Mouse (Mus musculus) Patski (cell line): ENCODE results near the gene Aasdh. TPM values are rescaled to one million over a fixed set of nuclear protein-coding genes. Genes with fewer than 3 reads are reported as not detected.

Source experiments
- ATAC-seq: fragments of 100-300 bp; one replicate; pipeline ENCODE4 v1.8.0; 2021
- CTCF ChIA-PET: fragments of 350-600 bp; sonication (Branson Sonifier 250); formaldehyde crosslinking; loops from one replicate; lab custom pipeline; 2022; ENCODE audit warnings: inconsistent platforms; lab: Charles Lee
- POLR2A ChIA-PET: fragments of 350-600 bp; sonication (Branson Sonifier 250); formaldehyde crosslinking; loops from one replicate; lab custom pipeline; 2022; ENCODE audit warnings: antibody characterized with exemption, inconsistent platforms; lab: Charles Lee
- DNase-seq: peaks from one replicate; pipeline ENCODE4 v3.0.0-alpha.2; 2011; ENCODE audit warnings: low read depth, low spot score
- H3K27me3 ChIP-seq: fragments of 371-371 bp; one replicate; pipeline ENCODE4 v1.5.1; 2021
- CTCF ChIP-seq: fragments of 100-300 bp; IDR thresholded peaks from one replicate; pipeline ENCODE4 v1.5.1; 2021
- in situ Hi-C: fragments of 300-500 bp; cut with MboI; formaldehyde crosslinking; loops from 3 replicates; pipeline ENCODE4 v1.11.1; 2018; ENCODE audit warnings: low pct_unique_long_range_greater_than_20kb, mixed read lengths
- polyA plus RNA-seq: library from polyadenylated mRNA; unstranded; gene quantifications from one replicate; pipeline ENCODE4 v1.2.3, GENCODE M21; 2021

The Aasdh gene
- polyA plus RNA-seq, 1 experiment from 2014 or later, result 17.1 TPM

DNA sequence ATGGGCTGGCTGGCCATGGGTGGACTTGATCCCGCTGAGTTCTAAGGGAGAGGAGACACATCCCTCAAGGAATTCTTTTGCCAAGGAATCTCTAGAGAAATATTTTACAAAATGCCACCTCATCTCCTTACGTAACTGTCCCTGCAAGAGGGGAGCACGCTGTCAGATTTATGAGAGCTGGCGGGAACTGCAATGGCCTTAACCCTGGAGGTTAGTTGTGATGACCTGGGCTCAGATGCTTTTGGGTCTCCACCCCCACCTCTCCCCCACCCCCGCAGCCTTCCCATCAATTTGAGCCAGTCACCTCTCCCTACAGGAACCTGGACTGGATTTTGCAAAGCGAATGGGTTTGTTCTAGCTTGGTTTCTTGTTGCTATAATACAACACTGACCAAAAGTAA lies 58.2 kb downstream of the Aasdh start:
- TF ChIP-seq CTCF, result no peak
- ChIA-PET CTCF (interaction anchor here (1.0 to 1.8 kb wide), 2 partner anchors 83 to 279 kb away, joined by 3 to 4 read pairs; no protein-coding TSS in a partner anchor), POLR2A (no interaction called here)
- ATAC-seq, result no peak
- no peaks in the 10 kb centered on the region for H3K27me3 ChIP-seq
- in situ Hi-C loops, result no loop called here
- DNase-seq, result no peak

DNA sequence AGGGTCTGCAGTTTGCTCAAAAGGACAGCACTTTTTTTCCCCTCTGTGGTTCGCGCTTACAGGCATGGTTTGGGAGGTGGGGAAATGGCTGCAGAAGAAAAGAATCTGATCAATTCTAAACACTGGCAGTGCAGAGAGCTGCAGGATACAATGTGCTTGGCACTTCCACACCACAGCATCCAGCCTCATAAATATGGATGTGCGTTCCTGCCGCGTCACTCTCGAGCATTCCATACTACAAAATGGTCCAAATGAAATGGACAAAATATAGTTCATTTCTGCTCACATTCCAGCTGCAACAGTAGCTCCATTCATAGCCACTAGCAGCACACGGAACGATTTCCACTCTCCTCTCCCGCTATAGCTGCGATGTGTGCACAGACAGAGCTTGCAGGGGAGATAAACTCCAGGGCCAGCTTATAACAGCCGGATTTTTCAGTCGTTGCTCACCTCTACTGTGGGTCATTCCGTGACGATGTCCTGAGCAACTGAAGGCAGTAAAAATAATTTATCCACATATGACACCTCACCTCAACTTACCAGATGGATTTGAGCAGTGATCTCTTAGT lies 60.6 kb downstream of the Aasdh start:
- ChIA-PET CTCF (interaction anchor here (1.1 to 2.5 kb wide), 4 partner anchors 9 to 257 kb away, joined by 3 to 13 read pairs (median 8); partner anchors contain the start of gene Cep135), POLR2A (no interaction called here)
- ATAC-seq (no peak), DNase-seq (no peak)
- no peaks in the 10 kb centered on the region for H3K27me3 ChIP-seq
- in situ Hi-C loops, result loop anchor here (5.0 kb wide), 1 partner anchor 257 kb away; the partner anchor contains the start of gene Cep135
- TF ChIP-seq CTCF, result no peak

DNA sequence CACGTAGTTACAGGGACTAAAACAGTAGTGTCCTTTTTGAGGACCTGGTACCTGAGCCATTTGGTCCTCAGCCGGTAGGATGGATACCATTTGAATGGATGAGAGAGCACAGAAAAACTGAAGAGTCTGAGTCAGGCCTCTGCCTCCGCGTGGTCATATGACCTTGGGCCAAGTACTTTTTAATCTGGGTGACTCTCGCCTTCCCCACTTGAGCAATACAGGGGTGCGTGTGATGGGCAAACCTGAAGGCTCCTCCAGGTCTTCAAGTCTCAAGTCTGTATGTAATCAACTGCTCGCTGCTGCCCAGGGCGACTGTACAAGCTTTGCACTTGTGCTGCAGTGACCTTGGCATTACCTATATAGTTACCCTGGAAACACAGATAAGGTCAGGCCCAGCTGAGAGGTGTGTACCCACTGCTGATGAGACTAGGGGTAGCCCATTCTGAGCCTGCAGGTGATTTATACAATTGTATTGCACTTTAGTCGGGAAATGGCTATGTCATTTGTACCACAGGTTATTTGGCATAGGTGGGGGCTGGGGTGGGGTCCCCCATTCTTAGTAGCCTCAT lies 61.4 kb downstream of the Aasdh start:
- H3K27me3 ChIP-seq, result no peaks in the 10 kb centered on the region
- CTCF ChIA-PET, result interaction anchor here (1.0 to 2.5 kb wide), 10 partner anchors 10 to 256 kb away, joined by 3 to 13 read pairs (median 4); partner anchors contain the start of gene Cep135
- in situ Hi-C loops, result loop anchor here (5.0 kb wide), 1 partner anchor 257 kb away; the partner anchor contains the start of gene Cep135
- DNase-seq (no peak), ATAC-seq (no peak)
- TF ChIP-seq CTCF, result no peak
- POLR2A ChIA-PET, result no interaction called here

DNA sequence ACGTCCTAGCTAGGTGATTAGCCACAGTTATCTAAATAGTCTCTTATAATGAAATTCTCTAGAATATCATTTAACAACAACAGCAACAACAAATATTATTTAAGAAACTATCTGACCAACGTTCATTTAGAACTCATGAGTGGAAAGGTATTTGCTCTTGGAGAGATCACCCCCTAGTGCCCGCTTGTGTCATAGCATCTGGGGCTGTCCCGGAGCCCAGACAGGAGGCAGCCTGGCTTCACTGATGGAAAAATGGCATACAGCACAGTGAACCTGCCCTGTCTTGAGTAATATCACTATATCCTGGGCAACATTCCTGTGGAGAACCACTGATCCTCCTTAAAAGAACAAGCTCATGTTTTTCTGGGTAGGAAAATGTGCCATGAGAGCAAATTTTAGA lies 61.9 kb downstream of the Aasdh start:
- TF ChIP-seq CTCF, result peak; percentile 93
- ATAC-seq (peak; percentile 80), DNase-seq (peak; percentile 22)
- no peaks in the 10 kb centered on the region for H3K27me3 ChIP-seq
- in situ Hi-C loops, result loop anchor here (5.0 kb wide), 1 partner anchor 256 kb away; the partner anchor contains the start of gene Cep135
- POLR2A ChIA-PET, result no interaction called here
- CTCF ChIA-PET, result interaction anchor here (0.8 to 2.5 kb wide), 10 partner anchors 10 to 255 kb away, joined by 3 to 13 read pairs (median 4); partner anchors contain the start of gene Cep135

DNA sequence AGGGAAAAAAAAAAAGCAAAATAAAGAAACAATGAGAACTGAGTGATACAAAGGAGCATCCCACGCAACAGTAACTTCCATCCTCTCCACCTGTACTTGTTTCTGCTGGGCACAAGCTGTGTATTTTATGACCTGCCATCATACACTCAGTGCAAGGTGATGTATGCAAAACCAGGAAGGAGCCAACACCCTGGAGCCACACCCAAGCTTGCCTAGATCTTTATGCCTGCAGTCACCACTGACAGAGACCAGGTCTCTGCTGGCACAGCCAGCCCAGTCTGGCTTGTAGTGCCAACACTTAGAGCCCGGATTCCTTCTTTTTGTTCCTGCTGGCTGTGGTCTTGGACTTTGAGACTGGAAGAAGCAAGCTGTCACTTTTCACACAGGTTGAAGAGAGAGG lies 63.5 kb downstream of the Aasdh start:
- ChIA-PET CTCF (interaction anchor here (2.1 kb wide), 1 partner anchor 12 kb away, joined by 4 read pairs; no protein-coding TSS in a partner anchor), POLR2A (no interaction called here)
- TF ChIP-seq CTCF, result no peak
- ATAC-seq, result no peak
- no peak for DNase-seq
- H3K27me3 ChIP-seq, result no peaks in the 10 kb centered on the region
- in situ Hi-C loops, result loop anchor here (5.0 kb wide), 1 partner anchor 255 kb away; the partner anchor contains the start of gene Cep135

DNA sequence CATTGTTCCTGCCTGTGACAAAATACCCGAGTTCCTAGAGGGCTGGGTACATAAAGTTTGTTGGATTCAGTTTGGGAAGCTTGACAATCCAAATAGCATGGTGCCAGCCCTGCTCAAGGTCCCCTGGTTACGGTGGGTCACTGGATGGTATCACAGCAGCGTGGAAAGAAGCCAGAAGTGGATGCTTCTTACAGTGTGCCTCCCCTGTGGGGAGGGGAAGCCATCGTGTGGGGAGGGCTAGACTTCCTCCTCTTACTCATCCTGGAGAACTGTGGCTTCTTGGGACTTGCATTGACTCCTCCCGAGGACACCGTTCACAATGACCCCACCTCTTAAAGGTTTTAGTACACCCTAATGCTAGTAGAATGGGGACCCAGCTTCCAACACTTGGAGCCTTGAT lies 65.5 kb downstream of the Aasdh start:
- ChIA-PET CTCF (interaction anchor here (0.7 kb wide), 1 partner anchor 41 kb away, joined by 3 read pairs; no protein-coding TSS in a partner anchor), POLR2A (no interaction called here)
- DNase-seq (no peak), ATAC-seq (no peak)
- no peak for TF ChIP-seq CTCF
- no peaks in the 10 kb centered on the region for H3K27me3 ChIP-seq
- in situ Hi-C loops, result loop anchor here (5.0 kb wide), 2 partner anchors 72 to 252 kb away; partner anchors contain the start of gene Cep135

DNA sequence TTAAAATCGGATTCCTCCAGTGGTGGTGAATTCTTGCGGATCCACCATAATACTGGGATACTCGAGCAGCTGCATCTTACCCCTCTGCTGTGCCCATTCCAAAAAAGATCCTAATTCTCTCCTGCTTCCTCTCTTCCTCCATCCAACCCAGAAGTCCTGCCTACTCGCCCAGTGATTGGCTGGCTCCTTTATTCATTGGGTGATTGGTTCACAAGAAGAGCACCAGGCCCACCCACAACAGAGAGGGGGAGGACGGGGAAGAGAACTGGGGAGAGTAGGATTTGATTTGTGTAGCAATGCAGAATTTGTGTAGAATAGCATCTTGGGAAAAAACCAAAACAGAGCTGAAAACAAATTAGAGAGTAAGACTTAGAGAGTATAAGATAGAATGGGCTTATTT lies 68.3 kb downstream of the Aasdh start:
- ATAC-seq (peak; percentile 89), DNase-seq (no peak)
- ChIA-PET CTCF (interaction anchor here (1.2 kb wide), 1 partner anchor 10 kb away, joined by 4 read pairs; no protein-coding TSS in a partner anchor), POLR2A (no interaction called here)
- H3K27me3 ChIP-seq, result no peaks in the 10 kb centered on the region
- TF ChIP-seq CTCF, result no peak
- in situ Hi-C loops, result loop anchor here (5.0 kb wide), 1 partner anchor 70 kb away; no protein-coding TSS in a partner anchor

DNA sequence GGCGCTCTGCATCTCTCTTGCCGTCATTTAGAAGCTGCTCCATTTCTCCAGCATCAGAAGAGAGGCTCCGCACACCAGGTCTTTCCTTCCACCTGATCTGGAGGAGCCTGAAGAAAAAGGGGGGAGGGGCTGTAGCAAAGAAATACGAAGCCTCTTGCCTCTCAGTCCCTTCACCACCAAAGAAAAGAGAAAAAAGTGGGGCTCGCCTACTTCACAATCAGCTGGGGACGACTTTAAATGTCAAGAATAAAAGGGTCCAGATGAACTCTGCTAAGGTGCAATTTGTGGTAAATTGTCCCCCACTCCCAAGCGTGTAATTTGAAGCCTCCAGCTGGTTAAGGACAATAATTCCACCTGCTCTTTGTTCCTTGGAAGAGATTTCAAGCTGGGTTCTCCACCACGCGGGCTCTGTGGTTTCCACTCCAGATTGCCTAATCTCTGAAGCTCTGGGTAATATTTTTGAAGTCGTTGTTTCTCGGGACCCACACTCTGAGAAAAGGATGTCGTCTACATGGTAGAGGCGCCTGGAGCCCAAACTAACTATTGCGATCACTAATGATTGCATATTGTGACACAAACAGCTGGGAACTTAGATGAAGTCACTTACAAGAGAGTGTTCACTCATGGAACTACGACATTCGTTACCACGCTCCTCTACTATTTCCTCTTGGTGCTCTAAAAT lies 72.6 kb downstream of the Aasdh start:
- POLR2A ChIA-PET, result no interaction called here
- no peak for TF ChIP-seq CTCF
- ATAC-seq, result no peak
- in situ Hi-C loops, result no loop called here
- CTCF ChIA-PET, result interaction anchor here (0.9 to 2.0 kb wide), 3 partner anchors 9 to 17 kb away, joined by 3 to 7 read pairs (median 3); no protein-coding TSS in a partner anchor
- no peaks in the 10 kb centered on the region for H3K27me3 ChIP-seq
- DNase-seq, result no peak

DNA sequence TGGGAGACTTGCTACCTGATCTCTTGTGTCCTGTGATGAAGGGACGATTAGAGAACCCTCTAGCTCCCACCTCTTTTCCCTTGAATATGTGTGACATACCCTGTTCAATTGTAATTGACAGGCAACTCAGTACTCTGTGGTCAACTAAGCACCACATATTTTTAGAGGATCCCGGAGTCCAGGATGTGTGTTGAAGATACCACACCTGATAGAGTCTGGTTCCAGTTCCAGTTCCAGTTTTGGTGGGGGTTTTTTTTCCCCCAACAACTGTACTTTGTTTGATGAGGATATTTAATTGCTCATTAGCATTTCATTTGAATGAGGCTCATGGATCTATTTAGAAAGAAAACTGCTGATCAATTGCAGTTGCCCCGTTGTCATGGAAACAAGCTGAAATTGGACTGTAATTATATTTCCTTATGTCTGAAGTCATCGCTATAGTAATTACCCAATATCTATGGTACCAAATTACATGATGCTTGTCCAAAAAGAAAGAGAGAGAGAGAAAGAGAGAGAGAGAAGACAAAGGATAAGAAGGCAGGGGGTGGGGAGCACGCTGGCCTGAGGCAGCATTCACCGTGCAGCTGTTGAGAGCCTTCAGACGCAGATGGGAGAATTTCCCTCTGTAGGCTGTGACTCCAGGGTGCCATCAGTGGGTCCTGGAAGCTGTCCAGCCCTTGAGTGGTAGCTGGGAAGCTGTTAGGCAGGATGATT lies 76.6 kb downstream of the Aasdh start:
- no peak for ATAC-seq
- POLR2A ChIA-PET, result no interaction called here
- no peak for DNase-seq
- CTCF ChIA-PET, result no interaction called here
- no peak for TF ChIP-seq CTCF
- in situ Hi-C loops, result no loop called here
- no peaks in the 10 kb centered on the region for H3K27me3 ChIP-seq

Other genes with a start within 250 kb of the Aasdh start
- 1.7 TPM for gene C530008M17Rik, start 249.0 kb downstream of the Aasdh start, polyA plus RNA-seq
- gene Paics, start 45.8 kb upstream of the Aasdh start, polyA plus RNA-seq, result 335 TPM
- 30.8 TPM for gene Ppat, start 46.1 kb upstream of the Aasdh start, polyA plus RNA-seq
- gene Srp72, start 69.2 kb upstream of the Aasdh start, polyA plus RNA-seq, result 123 TPM
- gene Arl9, start 98.5 kb upstream of the Aasdh start, polyA plus RNA-seq, result 0.23 TPM
- gene Thegl, start 110.5 kb upstream of the Aasdh start, polyA plus RNA-seq, result not detected
- gene Hopx, start 209.6 kb upstream of the Aasdh start, polyA plus RNA-seq, result not detected